Mouse (Mus musculus) megakaryocyte, embryonic 14.5 days (primary cell): Measurements from ENCODE around the gene Fbxl14.

Experiments
- FLI1 ChIP-seq: IDR thresholded peaks from 2 replicates; pipeline ENCODE4 v1.6.1; 2012; ENCODE audit warnings: low read length, inconsistent platforms, mixed read lengths
- GATA1 ChIP-seq: IDR thresholded peaks from 3 replicates; pipeline ENCODE4 v1.6.1; 2012; ENCODE audit warnings: mixed read lengths, low read length, inconsistent platforms, borderline replicate concordance

- TF ChIP-seq FLI1 (no peak), GATA1 (no peak)
Observed at GRCm38 (mm10) chr6:119467785-119468059, 11.7 kb upstream of the Fbxl14 start.
